Mouse (Mus musculus): Measurements from ENCODE around the gene Lpxn. TPM values are rescaled to one million over a fixed set of nuclear protein-coding genes. Genes with fewer than 3 reads are reported as not detected.

Lpxn gene
- polyA plus RNA-seq (2017; shearing (Covaris generic)) = 255 TPM

GRCm38 (mm10) chr19:12795511-12796327 is at the start of gene Lpxn, which contains the start of gene Zfp91:
TSS of gene Lpxn (plus strand) at chr19:12796193.
TSS of gene Zfp91 (minus strand) at chr19:12796126.

GRCm38 (mm10) chr19:12765308-12765707 is 30.7 kb upstream of the Lpxn start, which contains the start of gene Cntf:
TSS of gene Cntf (minus strand) at chr19:12765632.

GRCm38 (mm10) chr19:12846382-12846781 is 50.4 kb downstream of the Lpxn start, which contains the start of gene Gm5244:
TSS of gene Gm5244 (plus strand) at chr19:12846682.

GRCm38 (mm10) chr19:12856983-12857382 is 61.0 kb downstream of the Lpxn start, which contains the start of gene Olfr1444:
TSS of gene Olfr1444 (plus strand) at chr19:12857283.

Other genes starting within 250 kb of the Lpxn start
- gene Gm4952, start 196.2 kb upstream of the Lpxn start, polyA plus RNA-seq (2017; shearing (Covaris generic)) = not detected
- gene Glyat, start 162.9 kb upstream of the Lpxn start, polyA plus RNA-seq (2017; shearing (Covaris generic)) = 0.09 TPM
- gene Olfr1442, start 125.8 kb upstream of the Lpxn start, polyA plus RNA-seq (2017; shearing (Covaris generic)) = not detected
- gene Olfr1443, start 118.1 kb upstream of the Lpxn start, polyA plus RNA-seq (2017; shearing (Covaris generic)) = not detected
- not detected for gene Keg1, start 100.4 kb upstream of the Lpxn start, polyA plus RNA-seq (2017; shearing (Covaris generic))
- gene Cntf, start 30.6 kb upstream of the Lpxn start, polyA plus RNA-seq (2017; shearing (Covaris generic)) = 0.68 TPM
- 9.3 TPM for gene Zfp91, start 67 bp upstream of the Lpxn start, polyA plus RNA-seq (2017; shearing (Covaris generic))
- not detected for gene Gm5244, start 50.5 kb downstream of the Lpxn start, polyA plus RNA-seq (2017; shearing (Covaris generic))
- 0.22 TPM for gene Olfr1444, start 61.1 kb downstream of the Lpxn start, polyA plus RNA-seq (2017; shearing (Covaris generic))
- gene Olfr1445, start 87.7 kb downstream of the Lpxn start, polyA plus RNA-seq (2017; shearing (Covaris generic)) = not detected
- gene Olfr1446, start 97.3 kb downstream of the Lpxn start, polyA plus RNA-seq (2017; shearing (Covaris generic)) = not detected
- gene Olfr1447, start 107.5 kb downstream of the Lpxn start, polyA plus RNA-seq (2017; shearing (Covaris generic)) = not detected
- gene Olfr1448, start 128.2 kb downstream of the Lpxn start, polyA plus RNA-seq (2017; shearing (Covaris generic)) = not detected
- not detected for gene Olfr1449, start 134.6 kb downstream of the Lpxn start, polyA plus RNA-seq (2017; shearing (Covaris generic))
- gene Olfr1450, start 154.1 kb downstream of the Lpxn start, polyA plus RNA-seq (2017; shearing (Covaris generic)) = not detected
- gene Olfr1451, start 198.8 kb downstream of the Lpxn start, polyA plus RNA-seq (2017; shearing (Covaris generic)) = not detected
- not detected for gene Olfr1453, start 232.1 kb downstream of the Lpxn start, polyA plus RNA-seq (2017; shearing (Covaris generic))

Data from activated CD4-positive, CD25-positive, alpha-beta regulatory T cell, adult 9 weeks (primary cell).